Mouse (Mus musculus): ENCODE measurements at regions not wholly inside any gene's neighbourhood (a gene's known extent, or its start where the extent isn't known, plus 50 kb on each side); places are given as distances from the start of the nearest gene placed in this dataset.

GRCm38 (mm10) chr3:54545393-54545792, 147.2 kb upstream of the Supt20 start:
- TF ChIP-seq CTCF (IDR thresholded peaks at IDR 0.05; ENCODE audit: low read depth) (no peak), EP300 (IDR thresholded peaks at IDR 0.05; ENCODE audit: low read depth) (no peak)

All from liver, embryonic 14.5 days (tissue).